Mouse (Mus musculus): ENCODE data around the gene Ppp1r32. TPM values are rescaled to one million over a fixed set of nuclear protein-coding genes. Genes with fewer than 3 reads are reported as not detected.
A peak's percentile ranks its signal among the peaks of the same experiment; 100 is the strongest.

Gene Ppp1r32
- polyA plus RNA-seq, 1 experiment from 2014 or later = 1.1 TPM

- Histone ChIP-seq H3K27ac (0 out of 2 replicates have a peak overlapping the region, but pooled peaks have one; percentile 30), H3K27me3 (no peaks in the 10 kb centered on the region), H3K36me3 (peaks cover 27% of the 10 kb centered on the region), H3K9me3 (replicated peaks) (no peaks in the 10 kb centered on the region), H3K4me1 (0 out of 2 replicates have a peak, but pooled peaks cover 2% of the 10 kb centered on the region), H3K4me2 (replicated peaks) (no peak overlapping the region), H3K9ac (no peak overlapping the region), H3K4me3 (no peak overlapping the region)
- WGBS = 66% methylated on average over 2 of the region's 2 CpGs
- ATAC-seq (ENCODE audit: low FRiP score) = no peak
Observed at GRCm38 (mm10) chr19:10496976-10497375, 14.2 kb upstream of the Ppp1r32 start.

GRCm38 (mm10) chr19:10495670-10496069 lies 12.9 kb upstream of the Ppp1r32 start:
- H3K4me2 ChIP-seq (replicated peaks) = no peak overlapping the region
- no peaks in the 10 kb centered on the region for H3K9me3 ChIP-seq (replicated peaks)
- no peak overlapping the region for H3K9ac ChIP-seq
- no peak overlapping the region for H3K27ac ChIP-seq
- H3K27me3 ChIP-seq = no peaks in the 10 kb centered on the region
- WGBS = 90% methylated on average over 1 of the region's 1 CpGs
- peaks cover 14% of the 10 kb centered on the region for H3K36me3 ChIP-seq
- no peak for ATAC-seq (ENCODE audit: low FRiP score)
- H3K4me3 ChIP-seq = no peak overlapping the region
- 0 out of 2 replicates have a peak, but pooled peaks cover 2% of the 10 kb centered on the region for H3K4me1 ChIP-seq

GRCm38 (mm10) chr19:10486264-10486738 lies 3.6 kb upstream of the Ppp1r32 start:
- H3K27ac ChIP-seq = no peak overlapping the region
- 26% methylated on average over 9 of the region's 9 CpGs for WGBS
- no peak overlapping the region for H3K9ac ChIP-seq
- no peak overlapping the region for H3K4me3 ChIP-seq
- H3K27me3 ChIP-seq = no peaks in the 10 kb centered on the region; the same call in 1 of the 2 replicates
- no peaks in the 10 kb centered on the region for H3K9me3 ChIP-seq (replicated peaks)
- peak; percentile 84 for ATAC-seq (ENCODE audit: low FRiP score)
- no peak overlapping the region for H3K4me2 ChIP-seq (replicated peaks)
- no peaks in the 10 kb centered on the region for H3K36me3 ChIP-seq
- peaks cover 9% of the 10 kb centered on the region for H3K4me1 ChIP-seq

- Histone ChIP-seq H3K4me2 (replicated peaks) (no peak overlapping the region), H3K36me3 (no peaks in the 10 kb centered on the region)
- no peak for ATAC-seq (ENCODE audit: low FRiP score)
Observed at GRCm38 (mm10) chr19:10479541-10479940, 3.2 kb downstream of the Ppp1r32 start.

GRCm38 (mm10) chr19:10473779-10474178 lies 8.9 kb downstream of the Ppp1r32 start:
- WGBS = 23% methylated on average over 6 of the region's 6 CpGs
- Histone ChIP-seq H3K9me3 (replicated peaks) (no peaks in the 10 kb centered on the region), H3K4me3 (no peak overlapping the region), H3K36me3 (no peaks in the 10 kb centered on the region), H3K4me2 (replicated peaks) (no peak overlapping the region), H3K27ac (no peak overlapping the region), H3K27me3 (peaks cover 9% of the 10 kb centered on the region), H3K4me1 (peaks cover 5% of the 10 kb centered on the region; the same call in 1 of the 2 replicates), H3K9ac (no peak overlapping the region)
- ATAC-seq (ENCODE audit: low FRiP score) = no peak; the same call in 1 of the 2 replicates

More at GRCm38 (mm10) chr19:10479541-10479940, 3.2 kb downstream of the Ppp1r32 start:
- H3K9ac ChIP-seq = no peak overlapping the region
- H3K27me3 ChIP-seq = peaks cover 9% of the 10 kb centered on the region
- H3K4me3 ChIP-seq = no peak overlapping the region
- 67% methylated on average over 4 of the region's 4 CpGs for WGBS
- H3K27ac ChIP-seq = no peak overlapping the region
- H3K9me3 ChIP-seq (replicated peaks) = no peaks in the 10 kb centered on the region
- peaks cover 9% of the 10 kb centered on the region for H3K4me1 ChIP-seq

- Histone ChIP-seq H3K36me3 (no peaks in the 10 kb centered on the region), H3K9ac (no peak overlapping the region), H3K4me1 (peaks cover 7% of the 10 kb centered on the region; the same call in 1 of the 2 replicates), H3K4me3 (no peak overlapping the region), H3K9me3 (replicated peaks) (no peaks in the 10 kb centered on the region), H3K27me3 (peaks cover 9% of the 10 kb centered on the region), H3K4me2 (replicated peaks) (no peak overlapping the region), H3K27ac (no peak overlapping the region)
- 66% methylated on average over 3 of the region's 3 CpGs for WGBS
- ATAC-seq (ENCODE audit: low FRiP score) = no peak
Observed at GRCm38 (mm10) chr19:10472958-10473357, 9.8 kb downstream of the Ppp1r32 start.

GRCm38 (mm10) chr19:10469171-10469658 lies 13.5 kb downstream of the Ppp1r32 start:
- Histone ChIP-seq H3K27ac (no peak overlapping the region), H3K9ac (no peak overlapping the region), H3K9me3 (replicated peaks) (no peaks in the 10 kb centered on the region), H3K4me2 (replicated peaks) (no peak overlapping the region), H3K4me1 (peaks cover 7% of the 10 kb centered on the region; the same call in 1 of the 2 replicates), H3K36me3 (no peaks in the 10 kb centered on the region), H3K27me3 (no peaks in the 10 kb centered on the region), H3K4me3 (no peak overlapping the region)
- no peak for ATAC-seq (ENCODE audit: low FRiP score)
- WGBS = 55% methylated on average over 8 of the region's 8 CpGs

- Histone ChIP-seq H3K9me3 (replicated peaks) (no peaks in the 10 kb centered on the region), H3K9ac (no peak overlapping the region)
- 13% methylated on average over 4 of the region's 4 CpGs for WGBS
Observed at GRCm38 (mm10) chr19:10464427-10464826, 18.3 kb downstream of the Ppp1r32 start.

GRCm38 (mm10) chr19:10461584-10461983 lies 21.1 kb downstream of the Ppp1r32 start:
- H3K27ac ChIP-seq = no peak overlapping the region
- no peak overlapping the region for H3K9ac ChIP-seq
- no peaks in the 10 kb centered on the region for H3K9me3 ChIP-seq (replicated peaks)
- ATAC-seq (ENCODE audit: low FRiP score) = no peak
- H3K27me3 ChIP-seq = peaks cover 63% of the 10 kb centered on the region
- H3K4me2 ChIP-seq (replicated peaks) = no peak overlapping the region
- H3K36me3 ChIP-seq = no peaks in the 10 kb centered on the region
- H3K4me1 ChIP-seq = peaks cover 17% of the 10 kb centered on the region
- H3K4me3 ChIP-seq = no peak overlapping the region
- 47% methylated on average over 7 of the region's 7 CpGs for WGBS

More at GRCm38 (mm10) chr19:10464427-10464826, 18.3 kb downstream of the Ppp1r32 start:
- Histone ChIP-seq H3K36me3 (no peaks in the 10 kb centered on the region), H3K4me3 (no peak overlapping the region), H3K4me2 (replicated peaks) (no peak overlapping the region), H3K27ac (no peak overlapping the region), H3K27me3 (peaks cover 36% of the 10 kb centered on the region), H3K4me1 (0 out of 2 replicates have a peak, but pooled peaks cover 11% of the 10 kb centered on the region)
- ATAC-seq (ENCODE audit: low FRiP score) = no peak

- Histone ChIP-seq H3K9me3 (replicated peaks) (no peaks in the 10 kb centered on the region), H3K27ac (no peak overlapping the region), H3K27me3 (peaks cover 80% of the 10 kb centered on the region), H3K4me2 (replicated peaks) (no peak overlapping the region), H3K4me3 (no peak overlapping the region), H3K9ac (no peak overlapping the region), H3K4me1 (peaks cover 23% of the 10 kb centered on the region), H3K36me3 (no peaks in the 10 kb centered on the region)
- ATAC-seq (ENCODE audit: low FRiP score) = no peak
- WGBS = 32% methylated on average over 11 of the region's 11 CpGs
Observed at GRCm38 (mm10) chr19:10459907-10460306, 22.8 kb downstream of the Ppp1r32 start.

- H3K9ac ChIP-seq = no peak overlapping the region
- H3K4me2 ChIP-seq (replicated peaks) = peak overlapping the region; percentile 89
- H3K27ac ChIP-seq = no peak overlapping the region
- H3K4me1 ChIP-seq = peaks cover 24% of the 10 kb centered on the region
- no peak for ATAC-seq (ENCODE audit: low FRiP score)
- H3K27me3 ChIP-seq = peaks cover 85% of the 10 kb centered on the region
- peak overlapping the region; percentile 48 for H3K4me3 ChIP-seq
- H3K36me3 ChIP-seq = no peaks in the 10 kb centered on the region
- WGBS = 23% methylated on average over 8 of the region's 8 CpGs
- H3K9me3 ChIP-seq (replicated peaks) = no peaks in the 10 kb centered on the region
Observed at GRCm38 (mm10) chr19:10458096-10458495, 24.6 kb downstream of the Ppp1r32 start.

GRCm38 (mm10) chr19:10457484-10457800 lies 25.3 kb downstream of the Ppp1r32 start:
- H3K4me2 ChIP-seq (replicated peaks) = peak overlapping the region; percentile 89
- peak overlapping the region; percentile 57 for H3K9ac ChIP-seq
- H3K4me1 ChIP-seq = peaks cover 24% of the 10 kb centered on the region
- H3K27me3 ChIP-seq = peaks cover 83% of the 10 kb centered on the region
- no peaks in the 10 kb centered on the region for H3K9me3 ChIP-seq (replicated peaks)
- peak; percentile 95 for ATAC-seq (ENCODE audit: low FRiP score)
- H3K4me3 ChIP-seq = peak overlapping the region; percentile 48
- H3K36me3 ChIP-seq = no peaks in the 10 kb centered on the region
- H3K27ac ChIP-seq = 0 out of 2 replicates have a peak overlapping the region, but pooled peaks have one; percentile 5
- under 1% methylated on average over 33 of the region's 34 CpGs for WGBS
